Mouse (Mus musculus) neural tube, embryonic 14.5 days (tissue): ENCODE measurements around the gene Zfp383. TPM values are rescaled to one million over a fixed set of nuclear protein-coding genes. Genes with fewer than 3 reads are reported as not detected.
A peak's percentile ranks its signal among the peaks of the same experiment; 100 is the strongest.

Experiments used
- ATAC-seq: fragments of 200-750 bp; cut with Nextera tagmentation; 2 replicates; pipeline ENCODE4 v1.8.0; 2017; ENCODE audit warnings: low read depth, mild to moderate bottlenecking, moderate TSS enrichment, moderate library complexity
- H3K27ac ChIP-seq: fragments of 300-500 bp; sonication (generic); 2 replicates; pipeline ENCODE4 v1.5.1; 2014; ENCODE audit warnings: low read depth, mild to moderate bottlenecking, control low read depth, low read length, moderate library complexity, mixed read lengths
- H3K27me3 ChIP-seq: fragments of 300-500 bp; sonication (generic); 2 replicates; pipeline ENCODE4 v1.6.1; 2014; ENCODE audit warnings: low read length; ENCODE audit not compliant: control insufficient read depth, insufficient read depth
- H3K36me3 ChIP-seq: fragments of 300-500 bp; sonication (generic); 2 replicates; pipeline ENCODE4 v1.6.1; 2014; ENCODE audit warnings: low read length, mixed read lengths; ENCODE audit not compliant: control insufficient read depth, insufficient read depth
- H3K4me1 ChIP-seq: fragments of 300-500 bp; sonication (generic); 2 replicates; pipeline ENCODE4 v1.6.1; 2014; ENCODE audit warnings: low read length; ENCODE audit not compliant: control insufficient read depth, insufficient read depth
- H3K4me2 ChIP-seq: fragments of 300-500 bp; sonication (generic); 2 replicates; pipeline ENCODE4 v1.6.1; 2014; ENCODE audit warnings: mild to moderate bottlenecking, low read depth, low read length, control low read depth
- H3K4me3 ChIP-seq: fragments of 300-500 bp; sonication (generic); 2 replicates; pipeline ENCODE4 v1.5.1; 2014; ENCODE audit warnings: low read depth, low read length, control low read depth, mixed read lengths
- H3K9ac ChIP-seq: fragments of 300-500 bp; sonication (generic); replicated peaks from 2 replicates; pipeline ENCODE4 v1.6.1; 2014; ENCODE audit warnings: low read depth, mild to moderate bottlenecking, control low read depth, low read length, mixed read lengths
- H3K9me3 ChIP-seq: fragments of 300-500 bp; sonication (generic); 2 replicates; pipeline ENCODE4 v1.6.1; 2016; ENCODE audit warnings: low read length; ENCODE audit not compliant: control insufficient read depth
- WGBS: fragments of 180-500 bp; shearing (Covaris S2); extraction: QIAGEN DNeasy Blood & Tissue Kit; methylation state at CpG from one replicate; pipeline ENCODE4 v1.1.7; 2014; 5-methylcytosine and 5-hydroxymethylcytosine counted together
- polyA plus RNA-seq: library from polyadenylated mRNA; unstranded; fragments of >200 nt; fragmentation: Nextera tagmentation; extraction: Ambion mirVana; gene quantifications from 2 replicates; pipeline ENCODE4 v1.2.1, GENCODE M21; 2014

Zfp383 gene
- polyA plus RNA-seq, 1 experiment from 2014 or later = 7.7 TPM

- Histone ChIP-seq H3K4me3 (no peak overlapping the region), H3K27ac (no peak overlapping the region), H3K27me3 (no peaks in the 10 kb centered on the region), H3K4me2 (no peak overlapping the region), H3K4me1 (no peaks in the 10 kb centered on the region), H3K9me3 (no peaks in the 10 kb centered on the region), H3K36me3 (peaks cover 22% of the 10 kb centered on the region), H3K9ac (no peak overlapping the region)
- 89% methylated on average over 4 of the region's 4 CpGs for WGBS
- ATAC-seq = no peak
These were observed 10.0 kb downstream of the Zfp383 start for GRCm38 (mm10) chr7:29918062-29918453.

- Histone ChIP-seq H3K36me3 (no peaks in the 10 kb centered on the region), H3K4me3 (no peak overlapping the region), H3K9me3 (no peaks in the 10 kb centered on the region), H3K4me2 (no peak overlapping the region), H3K27me3 (no peaks in the 10 kb centered on the region), H3K27ac (no peak overlapping the region), H3K4me1 (no peaks in the 10 kb centered on the region), H3K9ac (no peak overlapping the region)
- 92% methylated on average over 6 of the region's 6 CpGs for WGBS
- no peak for ATAC-seq
These were observed 13.5 kb downstream of the Zfp383 start for GRCm38 (mm10) chr7:29921439-29922093.

GRCm38 (mm10) chr7:29922780-29923179, 14.8 kb downstream of the Zfp383 start:
- WGBS = 66% methylated on average over 2 of the region's 2 CpGs
- H3K4me1 ChIP-seq = no peaks in the 10 kb centered on the region
- no peak overlapping the region for H3K4me3 ChIP-seq

GRCm38 (mm10) chr7:29938856-29939255, 30.8 kb downstream of the Zfp383 start:
- peaks cover 32% of the 10 kb centered on the region for H3K36me3 ChIP-seq
- WGBS = 87% methylated on average over 6 of the region's 6 CpGs

More at GRCm38 (mm10) chr7:29922780-29923179, 14.8 kb downstream of the Zfp383 start:
- H3K9ac ChIP-seq = no peak overlapping the region
- H3K36me3 ChIP-seq = no peaks in the 10 kb centered on the region
- H3K4me2 ChIP-seq = no peak overlapping the region
- ATAC-seq = no peak
- no peaks in the 10 kb centered on the region for H3K27me3 ChIP-seq
- no peaks in the 10 kb centered on the region for H3K9me3 ChIP-seq
- no peak overlapping the region for H3K27ac ChIP-seq

GRCm38 (mm10) chr7:29941027-29941426, 33.0 kb downstream of the Zfp383 start:
- H3K4me3 ChIP-seq = no peak overlapping the region
- no peak for ATAC-seq
- no peaks in the 10 kb centered on the region for H3K27me3 ChIP-seq
- peaks cover 10% of the 10 kb centered on the region for H3K36me3 ChIP-seq
- H3K4me1 ChIP-seq = no peaks in the 10 kb centered on the region
- H3K9ac ChIP-seq = no peak overlapping the region
- no peak overlapping the region for H3K27ac ChIP-seq
- H3K9me3 ChIP-seq = no peaks in the 10 kb centered on the region
- 87% methylated on average over 11 of the region's 11 CpGs for WGBS
- H3K4me2 ChIP-seq = no peak overlapping the region

More at GRCm38 (mm10) chr7:29938856-29939255, 30.8 kb downstream of the Zfp383 start:
- no peak overlapping the region for H3K4me3 ChIP-seq
- no peak for ATAC-seq
- H3K27ac ChIP-seq = no peak overlapping the region
- no peak overlapping the region for H3K9ac ChIP-seq
- H3K27me3 ChIP-seq = no peaks in the 10 kb centered on the region
- no peaks in the 10 kb centered on the region for H3K9me3 ChIP-seq
- no peak overlapping the region for H3K4me2 ChIP-seq
- no peaks in the 10 kb centered on the region for H3K4me1 ChIP-seq

- peaks cover 6% of the 10 kb centered on the region; the same call in 1 of the 2 replicates for H3K36me3 ChIP-seq
- no peak for ATAC-seq
- WGBS = 43% methylated on average over 2 of the region's 2 CpGs
These were observed 34.7 kb downstream of the Zfp383 start for GRCm38 (mm10) chr7:29942740-29943139.

GRCm38 (mm10) chr7:29943720-29944119, 35.7 kb downstream of the Zfp383 start:
- peaks cover 6% of the 10 kb centered on the region; the same call in 1 of the 2 replicates for H3K36me3 ChIP-seq
- ATAC-seq = no peak
- no peaks in the 10 kb centered on the region for H3K27me3 ChIP-seq
- H3K4me1 ChIP-seq = no peaks in the 10 kb centered on the region
- no peak overlapping the region for H3K9ac ChIP-seq
- H3K4me3 ChIP-seq = no peak overlapping the region
- no peak overlapping the region for H3K27ac ChIP-seq
- 83% methylated on average over 2 of the region's 2 CpGs for WGBS
- H3K9me3 ChIP-seq = no peaks in the 10 kb centered on the region
- H3K4me2 ChIP-seq = no peak overlapping the region

More at GRCm38 (mm10) chr7:29942740-29943139, 34.7 kb downstream of the Zfp383 start:
- H3K27ac ChIP-seq = no peak overlapping the region
- no peaks in the 10 kb centered on the region for H3K27me3 ChIP-seq
- H3K9ac ChIP-seq = no peak overlapping the region
- H3K4me3 ChIP-seq = no peak overlapping the region
- H3K4me2 ChIP-seq = no peak overlapping the region
- H3K4me1 ChIP-seq = no peaks in the 10 kb centered on the region
- no peaks in the 10 kb centered on the region for H3K9me3 ChIP-seq

GRCm38 (mm10) chr7:29944201-29944600, 36.2 kb downstream of the Zfp383 start:
- no peak overlapping the region for H3K4me2 ChIP-seq
- no peaks in the 10 kb centered on the region for H3K9me3 ChIP-seq
- no peak overlapping the region for H3K27ac ChIP-seq
- ATAC-seq = no peak
- no peak overlapping the region for H3K4me3 ChIP-seq
- peaks cover 6% of the 10 kb centered on the region; the same call in 1 of the 2 replicates for H3K36me3 ChIP-seq
- no peak overlapping the region for H3K9ac ChIP-seq
- H3K4me1 ChIP-seq = no peaks in the 10 kb centered on the region
- 62% methylated on average over 2 of the region's 2 CpGs for whole genome bisulfite sequencing
- H3K27me3 ChIP-seq = no peaks in the 10 kb centered on the region

GRCm38 (mm10) chr7:29953086-29953485, 45.1 kb downstream of the Zfp383 start:
- H3K9me3 ChIP-seq = no peaks in the 10 kb centered on the region
- peak; percentile 9; the same call in 1 of the 2 replicates for ATAC-seq
- H3K9ac ChIP-seq = peak overlapping the region; percentile 85
- H3K36me3 ChIP-seq = no peaks in the 10 kb centered on the region; the same call in 1 of the 2 replicates
- H3K27ac ChIP-seq = peak overlapping the region; percentile 94
- peak overlapping the region; percentile 48 for H3K4me2 ChIP-seq
- WGBS = 31% methylated on average over 10 of the region's 10 CpGs
- peak overlapping the region; percentile 59 for H3K4me3 ChIP-seq
- H3K4me1 ChIP-seq = no peaks in the 10 kb centered on the region
- no peaks in the 10 kb centered on the region for H3K27me3 ChIP-seq
